Mouse (Mus musculus) CH12.LX (cell line): ENCODE measurements around the gene Stk19. TPM values are rescaled to one million over a fixed set of nuclear protein-coding genes. Genes with fewer than 3 reads are reported as not detected.

ENCODE experiments used
- DNase-seq: peaks from one replicate; pipeline ENCODE4 v3.0.0-alpha.2; 2013; ENCODE audit errors: extremely low read depth
- H3K27ac ChIP-seq: 2 replicates; pipeline ENCODE4 v1.5.1; 2012; ENCODE audit warnings: low read depth, mild to moderate bottlenecking, control low read depth, moderate library complexity; ENCODE audit not compliant: insufficient read depth
- H3K27me3 ChIP-seq: replicated peaks from 2 replicates; pipeline ENCODE3; 2012; ENCODE audit warnings: inconsistent platforms
- H3K36me3 ChIP-seq, 2 experiments: replicated peaks in 1 of 2; 2 replicates each; pipeline versions ENCODE3 to v1.6.1; 2012; ENCODE audit warnings: inconsistent platforms in 1 of 2, low read length in 1 of 2, mild to moderate bottlenecking in 1 of 2, mixed read lengths in 1 of 2, moderate library complexity in 1 of 2; ENCODE audit not compliant: control insufficient read depth in 1 of 2, insufficient read depth in 1 of 2
- H3K4me1 ChIP-seq, 2 experiments: 2 replicates each; pipeline ENCODE4 v1.6.1; 2012; ENCODE audit warnings: inconsistent platforms in 1 of 2, moderate library complexity in 1 of 2; ENCODE audit not compliant: insufficient read depth in 2 of 2, control insufficient read depth in 1 of 2
- H3K4me2 ChIP-seq: 2 replicates; pipeline ENCODE4 v1.6.1; 2012; ENCODE audit warnings: low read depth, mild to moderate bottlenecking, control low read depth; ENCODE audit not compliant: poor library complexity, insufficient read depth, severe bottlenecking
- H3K4me3 ChIP-seq, 3 experiments: fragments of 150-350 bp in 1 of 3; sonication (generic) in 1 of 3; replicated peaks in 1 of 3; 2 replicates each; pipeline versions ENCODE3 to v1.5.1; 2011 to 2012; ENCODE audit warnings: low read depth in 2 of 3, low read length in 2 of 3, mild to moderate bottlenecking in 2 of 3, moderate library complexity in 2 of 3, control low read depth in 1 of 3, improper control_type of control experiment in 1 of 3, inconsistent platforms in 1 of 3, mixed read lengths in 1 of 3; ENCODE audit not compliant: poor library complexity in 1 of 3
- H3K79me2 ChIP-seq: replicated peaks from 2 replicates; pipeline ENCODE4 v1.6.1; 2012; ENCODE audit warnings: mild to moderate bottlenecking, moderate library complexity; ENCODE audit not compliant: control insufficient read depth, poor library complexity, insufficient read depth, severe bottlenecking; ENCODE audit errors: extremely low read depth
- H3K9ac ChIP-seq: 2 replicates; pipeline ENCODE4 v1.6.1; 2012; ENCODE audit warnings: low read depth, mild to moderate bottlenecking, control low read depth, moderate library complexity; ENCODE audit not compliant: insufficient read depth
- H3K9me3 ChIP-seq: replicated peaks from 2 replicates; pipeline ENCODE3; 2012; ENCODE audit warnings: low read length, inconsistent platforms, mixed read lengths
- CHD1 ChIP-seq: IDR thresholded peaks from 2 replicates; pipeline ENCODE4 v1.6.1; 2012; ENCODE audit warnings: low read depth, low read length, improper control_type of control experiment, inconsistent platforms
- CTCF ChIP-seq, 2 experiments: IDR thresholded peaks in 1 of 2; conservative IDR thresholded peaks in 1 of 2; 2 replicates each; pipeline ENCODE4 v1.5.1; 2011 to 2012; ENCODE audit warnings: low read depth in 2 of 2, low read length in 2 of 2, improper control_type of control experiment in 1 of 2, inconsistent platforms in 1 of 2, mild to moderate bottlenecking in 1 of 2, moderate library complexity in 1 of 2
- ELF1 ChIP-seq: IDR thresholded peaks from 2 replicates; pipeline ENCODE4 v1.6.1; 2014; ENCODE audit warnings: low read depth, mild to moderate bottlenecking, inconsistent platforms, low read length, improper control_type of control experiment
- EP300 ChIP-seq: IDR thresholded peaks from 2 replicates; pipeline ENCODE4 v1.6.1; 2011; ENCODE audit warnings: low read length, improper control_type of control experiment
- ETS1 ChIP-seq: conservative IDR thresholded peaks from 2 replicates; pipeline ENCODE4 v1.6.1; 2012; ENCODE audit warnings: low read depth, mild to moderate bottlenecking, inconsistent platforms, low read length, improper control_type of control experiment, moderate library complexity
- HCFC1 ChIP-seq: IDR thresholded peaks from 2 replicates; pipeline ENCODE4 v1.6.1; 2012; ENCODE audit warnings: low read depth, mild to moderate bottlenecking, inconsistent platforms, low read length, improper control_type of control experiment
- IRF4 ChIP-seq: IDR thresholded peaks from 2 replicates; pipeline ENCODE4 v1.6.1; 2014; ENCODE audit warnings: low read depth, mild to moderate bottlenecking, inconsistent platforms, low read length, improper control_type of control experiment
- JUN ChIP-seq: IDR thresholded peaks from 2 replicates; pipeline ENCODE4 v1.6.1; 2011; ENCODE audit warnings: low read depth, mild to moderate bottlenecking, low read length, improper control_type of control experiment, moderate library complexity; ENCODE audit not compliant: insufficient read depth
- JUND ChIP-seq: conservative IDR thresholded peaks from 2 replicates; pipeline ENCODE4 v1.6.1; 2011; ENCODE audit warnings: low read depth, low read length, improper control_type of control experiment
- KAT2A ChIP-seq: IDR thresholded peaks from 2 replicates; pipeline ENCODE4 v1.6.1; 2012; ENCODE audit warnings: low read length, improper control_type of control experiment, inconsistent platforms; ENCODE audit not compliant: insufficient replicate concordance
- MAZ ChIP-seq: IDR thresholded peaks from 2 replicates; pipeline ENCODE4 v1.6.1; 2012; ENCODE audit warnings: low read depth, mild to moderate bottlenecking, inconsistent platforms, low read length, improper control_type of control experiment, moderate library complexity
- MXI1 ChIP-seq: IDR thresholded peaks from 2 replicates; pipeline ENCODE4 v1.6.1; 2011; ENCODE audit warnings: mild to moderate bottlenecking, low read depth, low read length, improper control_type of control experiment
- MYC ChIP-seq: IDR thresholded peaks from 2 replicates; pipeline ENCODE4 v1.6.1; 2011; ENCODE audit warnings: low read depth, mild to moderate bottlenecking, improper control_type of control experiment, low read length
- NELFE ChIP-seq: IDR thresholded peaks from 2 replicates; pipeline ENCODE4 v1.6.1; 2011; ENCODE audit warnings: low read depth, low read length, improper control_type of control experiment
- POLR2A ChIP-seq: IDR thresholded peaks from 2 replicates; pipeline ENCODE4 v1.6.1; 2011; ENCODE audit warnings: low read depth, mild to moderate bottlenecking, improper control_type of control experiment, low read length
- POLR2AphosphoS2 ChIP-seq: IDR thresholded peaks from 2 replicates; pipeline ENCODE4 v1.6.1; 2011; ENCODE audit warnings: low read depth, low read length, improper control_type of control experiment
- RAD21 ChIP-seq: IDR thresholded peaks from 2 replicates; pipeline ENCODE4 v1.6.1; 2011; ENCODE audit warnings: low read depth, mild to moderate bottlenecking, low read length, improper control_type of control experiment, moderate library complexity
- RCOR1 ChIP-seq: conservative IDR thresholded peaks from 2 replicates; pipeline ENCODE4 v1.6.1; 2012; ENCODE audit warnings: low read depth, mild to moderate bottlenecking, inconsistent platforms, low read length, improper control_type of control experiment
- SIN3A ChIP-seq: IDR thresholded peaks from 2 replicates; pipeline ENCODE4 v1.6.1; 2012; ENCODE audit warnings: low read length, improper control_type of control experiment, inconsistent platforms
- TBP ChIP-seq: conservative IDR thresholded peaks from 2 replicates; pipeline ENCODE4 v1.6.1; 2011; ENCODE audit warnings: low read depth, low read length, improper control_type of control experiment
- TCF12 ChIP-seq: IDR thresholded peaks from 2 replicates; pipeline ENCODE4 v1.6.1; 2014; ENCODE audit warnings: low read depth, mild to moderate bottlenecking, inconsistent platforms, low read length, improper control_type of control experiment
- USF2 ChIP-seq: conservative IDR thresholded peaks from 2 replicates; pipeline ENCODE4 v1.6.1; 2011; ENCODE audit warnings: low read depth, low read length, improper control_type of control experiment
- ZC3H11A ChIP-seq: IDR thresholded peaks from 2 replicates; pipeline ENCODE4 v1.6.1; 2012; ENCODE audit warnings: low read depth, mild to moderate bottlenecking, inconsistent platforms, low read length, improper control_type of control experiment
- ZMIZ1 ChIP-seq: IDR thresholded peaks from 2 replicates; pipeline ENCODE4 v1.6.1; 2012; ENCODE audit warnings: low read depth, mild to moderate bottlenecking, inconsistent platforms, low read length, improper control_type of control experiment
- dilution Hi-C: fragments of 300-500 bp; cut with MboI; formaldehyde crosslinking; loops from 2 replicates; pipeline ENCODE4 v1.14.3; 2020; ENCODE audit warnings: low sequenced_read_pairs; ENCODE audit not compliant: extremely low pct_unique_long_range_greater_than_20kb, extremely low pct_ligation_motif_present
- in situ Hi-C: fragments of 300-500 bp; cut with MboI; formaldehyde crosslinking; loops from 3 replicates; pipeline ENCODE4 v1.14.3; 2019; ENCODE audit warnings: low sequenced_read_pairs, low pct_ligation_motif_present, low pct_unique_long_range_greater_than_20kb, mixed read lengths
- polyA plus RNA-seq: library from polyadenylated mRNA; unstranded; fragments of >175 nt; gene quantifications from 2 replicates; pipeline ENCODE4 v1.2.1, GENCODE M21; 2012; ENCODE audit warnings: low read depth; ENCODE audit not compliant: insufficient read length
- total RNA-seq, 2 experiments: library from RNA; depleted of rRNA; stranded (reverse); fragments of 300-350 nt in 1 of 2; fragments of >200 nt in 1 of 2; gene quantifications; 2 replicates each; pipeline ENCODE4 v1.2.3; 2012 to 2014

Stk19 gene
- total and polyA plus RNA-seq, 3 experiments = 22.6 to 37.1 (median 27.7) TPM

DNA sequence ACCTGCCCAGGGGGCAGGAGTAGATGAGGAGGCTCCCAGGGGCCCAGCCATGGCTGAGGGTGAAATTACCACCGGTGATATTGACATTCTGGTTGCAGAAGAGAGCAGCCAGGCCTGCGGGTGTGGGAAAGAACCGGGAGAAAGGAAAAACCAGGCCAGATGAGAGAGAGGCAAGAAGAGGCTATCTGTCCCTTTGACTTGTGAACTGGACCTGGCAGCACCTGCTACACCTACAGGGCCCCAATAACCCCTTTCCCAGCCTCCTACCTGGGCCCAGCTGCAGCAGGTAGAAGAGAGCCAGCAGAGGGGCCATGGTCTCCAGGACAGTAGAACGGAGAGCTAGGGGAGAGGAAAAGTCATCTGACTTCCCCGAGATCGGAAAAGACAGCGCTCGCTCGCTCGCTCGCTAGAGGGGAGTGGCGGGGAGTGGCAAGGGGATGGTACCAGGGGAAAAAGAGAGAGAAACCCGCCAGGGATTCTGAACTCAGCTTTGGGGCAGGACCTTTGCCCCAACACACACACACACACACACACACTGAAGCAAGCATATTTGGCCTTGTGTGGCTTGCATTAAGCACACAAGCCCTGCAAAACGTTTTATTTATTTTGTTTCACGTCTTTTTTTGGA is 45.1 kb upstream of the Stk19 start, which contains the start of gene Gm20547:
Gene Gm20547, minus strand, starts transcription at position 360 of the 628 bp plus-strand sequence.
- no peak within 1 kb of the TSS for H3K27ac ChIP-seq
- H3K4me3 ChIP-seq = no peak within 1 kb of the TSS
- in situ Hi-C loops (no loop called here), dilution Hi-C loops (no loop called here)
- H3K4me2 ChIP-seq = no peak within 1 kb of the TSS
- no peaks in the 10 kb centered on the region for H3K79me2 ChIP-seq
- DNase-seq = no peak
- TF ChIP-seq ZMIZ1 (no peak), POLR2A (no peak), NELFE (no peak), POLR2AphosphoS2 (no peak), EP300 (no peak), JUND (no peak), KAT2A (no peak), HCFC1 (no peak), RAD21 (no peak), RCOR1 (no peak)
- peaks cover under 1% of the 10 kb centered on the region for H3K9me3 ChIP-seq
- peaks cover 11 to 33% of the 10 kb centered on the region in 2 experiments for H3K4me1 ChIP-seq
- no peaks in the 10 kb centered on the region for H3K36me3 ChIP-seq
- H3K9ac ChIP-seq = no peak within 1 kb of the TSS
- no peaks in the 10 kb centered on the region for H3K27me3 ChIP-seq

DNA sequence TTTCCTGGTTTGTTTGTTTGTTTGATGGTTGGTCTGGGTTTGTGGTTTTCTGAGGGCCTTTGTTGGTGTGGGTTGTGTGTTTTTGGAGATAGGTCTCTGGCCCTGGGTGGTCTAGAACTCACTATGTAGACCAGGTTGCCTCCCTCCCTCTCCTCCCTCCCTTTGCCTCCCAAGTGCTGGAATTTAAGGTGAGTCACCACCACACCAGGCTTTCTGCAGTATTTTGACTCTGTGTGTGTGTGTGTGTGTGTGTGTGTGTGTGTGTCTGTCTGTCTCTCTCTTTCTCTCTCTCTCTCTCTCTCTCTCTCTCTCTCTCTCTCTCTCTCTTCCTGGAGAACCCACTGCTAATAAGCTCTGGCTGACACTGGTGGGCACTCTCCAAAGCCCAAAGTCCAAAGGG is 44.4 kb upstream of the Stk19 start:
- dilution Hi-C loops = no loop called here
- H3K4me3 ChIP-seq = no peak overlapping the region
- no peak for DNase-seq
- in situ Hi-C loops = no loop called here
- H3K9me3 ChIP-seq = no peaks in the 10 kb centered on the region
- no peak overlapping the region for H3K9ac ChIP-seq
- H3K79me2 ChIP-seq = no peaks in the 10 kb centered on the region
- no peak overlapping the region for H3K27ac ChIP-seq
- TF ChIP-seq ELF1 = no peak
- TF ChIP-seq TCF12 = no peak
- no peak for TF ChIP-seq KAT2A
- no peak for TF ChIP-seq MXI1
- no peak for TF ChIP-seq POLR2AphosphoS2
- peaks cover 11 to 33% of the 10 kb centered on the region in 2 experiments for H3K4me1 ChIP-seq
- H3K27me3 ChIP-seq = no peaks in the 10 kb centered on the region
- no peak overlapping the region for H3K4me2 ChIP-seq
- no peaks in the 10 kb centered on the region for H3K36me3 ChIP-seq

DNA sequence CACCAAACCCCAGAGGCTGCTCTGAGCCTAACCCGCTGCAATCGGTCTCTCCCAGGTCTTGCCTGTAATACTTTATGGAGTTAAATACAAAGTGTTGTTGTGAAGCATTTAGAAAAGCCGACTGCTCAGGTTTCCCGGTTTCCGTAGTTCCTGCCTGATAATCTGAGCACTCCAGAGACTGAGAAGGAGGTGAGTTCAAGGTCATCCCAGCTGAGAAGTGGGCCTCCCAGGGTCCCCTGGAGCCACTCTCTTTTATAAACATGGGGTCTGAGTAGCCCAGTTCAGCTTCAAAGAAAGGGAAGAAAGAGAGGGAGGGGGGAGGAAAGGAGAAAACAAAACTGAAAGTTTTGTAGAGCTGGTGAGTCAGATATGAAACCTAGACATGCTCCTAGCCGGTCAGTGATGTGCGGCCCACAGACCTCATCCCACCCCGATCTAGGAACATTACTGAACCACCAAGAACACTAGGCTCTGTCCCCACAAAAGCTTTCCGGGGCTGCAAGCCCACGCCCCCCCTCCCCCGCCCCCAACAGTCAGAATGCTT is 42.7 kb upstream of the Stk19 start, which contains the start of gene Zbtb12:
Gene Zbtb12, plus strand, starts transcription at position 148 of the 544 bp plus-strand sequence.
- TF ChIP-seq JUN (peak; percentile 18; the same call in 1 of the 2 replicates), ZC3H11A (no peak), POLR2A (peak; percentile 38; the same call in 1 of the 2 replicates), MYC (peak; percentile 52), TBP (0 out of 2 replicates have a peak, but pooled peaks have one; percentile 56), IRF4 (peak; percentile 89), CTCF (conservative IDR thresholded peaks at IDR 0.05 in 1 of 2, IDR thresholded peaks at IDR 0.05 in 1 of 2; ENCODE audit: low read depth in 2 of 2, low read length in 2 of 2) (no peak), RCOR1 (peak; percentile 29; the same call in 1 of the 2 replicates), MAZ (peak; percentile 97), USF2 (no peak), MXI1 (0 out of 2 replicates have a peak, but pooled peaks have one; percentile 29), ZMIZ1 (no peak), HCFC1 (no peak), EP300 (peak; percentile 42; the same call in 1 of the 2 replicates), SIN3A (0 out of 2 replicates have a peak, but pooled peaks have one; percentile 45), ETS1 (peak; percentile 75), CHD1 (peak; percentile 71; the same call in 1 of the 2 replicates)
- no peaks in the 10 kb centered on the region for H3K9me3 ChIP-seq
- no peaks in the 10 kb centered on the region for H3K79me2 ChIP-seq
- H3K4me2 ChIP-seq = peak within 1 kb of the TSS; percentile 82
- peak within 1 kb of the TSS in 2 of 3 experiments; percentile 18 to 37 for H3K4me3 ChIP-seq
- peak; percentile 49 for DNase-seq
- H3K4me1 ChIP-seq = peaks cover 11 to 33% of the 10 kb centered on the region in 2 experiments
- in situ Hi-C loops = no loop called here
- peak within 1 kb of the TSS; percentile 37 for H3K27ac ChIP-seq
- dilution Hi-C loops = no loop called here
- peak within 1 kb of the TSS; percentile 52 for H3K9ac ChIP-seq
- H3K27me3 ChIP-seq = no peaks in the 10 kb centered on the region
- H3K36me3 ChIP-seq = no peaks in the 10 kb centered on the region
